Mouse (Mus musculus): Measurements from ENCODE around the gene Plcd3.

Plcd3 gene

DNA sequence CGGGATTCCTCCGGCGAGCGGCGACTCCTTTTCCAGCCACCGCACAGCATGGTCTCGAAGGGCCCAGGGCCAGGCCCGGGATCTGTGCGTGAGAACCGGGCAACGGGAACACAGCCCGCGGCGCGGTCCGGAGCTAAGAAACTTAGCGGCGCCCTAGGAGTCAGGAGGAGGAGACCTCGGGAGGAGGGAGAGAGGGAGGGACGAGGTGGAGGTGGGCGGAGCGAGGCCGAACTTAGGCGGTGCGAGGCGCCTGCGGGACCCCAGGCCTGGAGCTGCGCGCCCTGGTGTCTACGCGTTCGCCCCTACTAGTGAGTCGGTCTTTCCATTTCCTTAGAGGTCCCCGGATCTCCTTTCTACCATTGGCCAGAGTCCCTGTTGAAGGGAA is at the start of gene Plcd3, which contains the start of gene Acbd4:
Gene Plcd3, minus strand, starts transcription at position 178 of the 385 bp plus-strand sequence.
Gene Acbd4, plus strand, starts transcription at position 202 of the 385 bp plus-strand sequence.
- DNase-seq: peak; percentile 91

DNA sequence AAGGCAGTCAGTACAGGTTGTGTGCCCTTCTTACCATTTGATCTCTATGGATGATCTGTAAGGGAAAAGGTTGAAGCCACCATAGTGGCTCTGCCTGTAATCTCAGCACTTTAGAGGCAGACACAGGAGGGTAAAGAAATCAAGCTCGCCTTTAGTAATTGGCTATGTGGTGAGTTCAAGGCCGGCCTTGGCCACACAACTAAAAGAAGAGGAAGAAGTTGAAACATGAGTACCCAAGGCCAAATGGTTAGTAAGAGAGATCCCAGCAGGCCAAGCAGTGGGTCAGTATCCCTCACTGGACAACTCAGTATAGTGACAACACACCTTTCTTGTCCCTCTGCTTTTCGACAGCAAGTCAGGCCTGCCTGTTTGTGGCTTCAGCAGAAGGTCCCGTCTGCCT is 48.3 kb upstream of the Plcd3 start:
- no peak for DNase-seq

DNA sequence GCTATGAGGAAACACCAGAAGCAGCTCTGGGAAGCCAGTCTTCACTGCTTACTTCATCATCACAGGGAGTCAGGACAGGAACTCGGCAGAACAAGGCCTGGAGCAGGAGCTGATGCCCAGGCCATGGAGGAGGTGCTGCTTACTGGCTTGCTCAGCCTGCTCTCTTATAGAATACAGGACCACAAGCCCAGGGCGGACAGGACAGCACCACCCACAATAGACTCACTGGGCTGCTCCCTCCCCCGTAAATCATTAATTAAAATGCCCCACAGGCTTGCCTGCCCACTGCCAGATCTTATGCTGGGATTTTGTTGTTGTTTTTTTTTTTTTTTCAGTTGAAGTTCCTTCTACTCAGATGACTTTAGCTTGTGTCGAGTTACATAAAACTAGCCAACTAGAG is 46.3 kb upstream of the Plcd3 start:
- peak; percentile 85 for DNase-seq

DNA sequence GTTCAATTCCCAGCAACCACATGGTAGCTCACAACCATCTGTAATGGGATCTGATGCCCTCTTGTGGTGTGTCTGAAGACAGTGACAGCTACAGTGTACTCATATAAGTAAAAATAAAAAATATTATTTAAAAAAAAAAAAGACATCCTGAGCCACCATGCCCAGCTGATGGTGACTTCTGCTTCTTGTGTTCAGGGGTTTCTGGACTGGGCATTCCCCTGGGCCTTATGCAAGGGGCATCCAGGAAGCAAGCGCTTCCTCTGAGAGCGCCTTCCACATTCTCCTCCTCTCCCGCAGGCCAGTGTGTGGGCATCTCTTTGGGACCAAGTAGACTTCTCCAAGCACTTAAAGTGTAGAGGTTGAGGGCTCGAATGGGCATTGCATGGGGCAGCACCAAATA is 44.9 kb upstream of the Plcd3 start:
- DNase-seq: no peak

DNA sequence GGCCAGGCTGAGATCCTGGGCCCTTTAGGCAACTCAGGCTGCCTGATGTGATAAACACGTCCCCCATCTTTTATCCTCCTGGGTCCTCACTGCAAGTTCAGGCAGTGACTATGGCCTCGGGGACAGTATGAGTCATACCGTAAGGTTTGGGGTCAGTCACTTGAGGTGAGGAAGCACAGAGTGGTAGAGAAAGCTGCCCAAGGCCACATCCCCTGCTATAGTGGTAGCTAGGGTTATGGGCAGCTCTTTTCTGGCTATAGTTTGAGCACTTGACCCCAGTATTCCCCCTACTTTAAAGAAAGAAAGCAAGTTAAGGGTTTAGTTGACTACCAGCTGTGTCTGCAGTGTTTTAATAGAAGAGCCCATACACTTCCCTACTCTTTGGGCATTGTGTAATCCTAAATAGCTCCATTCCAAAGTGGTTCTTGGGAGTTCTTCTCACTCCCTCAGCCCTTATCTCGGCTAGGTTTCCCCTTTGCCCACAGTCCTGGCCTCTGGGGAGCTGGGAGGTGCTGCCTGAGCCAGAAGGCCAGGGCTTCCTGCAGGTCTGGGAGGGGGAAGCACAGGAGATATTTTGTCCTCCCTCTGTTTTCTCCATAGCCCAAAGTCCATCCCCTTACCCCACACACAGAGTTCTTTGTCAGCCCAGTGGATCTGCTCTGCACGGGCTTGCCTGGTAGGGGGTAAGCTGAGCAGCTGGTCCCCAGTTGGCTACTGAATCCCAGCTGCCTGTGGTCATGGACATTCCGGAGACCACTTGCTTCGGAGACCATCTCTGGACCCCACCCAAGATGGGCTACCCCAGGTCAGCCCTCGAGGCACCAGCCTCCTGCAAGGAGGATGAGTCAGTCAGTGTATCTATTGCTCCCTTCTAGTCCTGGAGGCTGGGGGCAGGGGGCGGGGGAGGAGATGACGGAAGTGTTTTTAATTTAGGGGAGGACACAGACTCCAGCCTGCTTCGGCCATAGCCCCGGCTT is 43.1 kb upstream of the Plcd3 start:
- no peak for DNase-seq

DNA sequence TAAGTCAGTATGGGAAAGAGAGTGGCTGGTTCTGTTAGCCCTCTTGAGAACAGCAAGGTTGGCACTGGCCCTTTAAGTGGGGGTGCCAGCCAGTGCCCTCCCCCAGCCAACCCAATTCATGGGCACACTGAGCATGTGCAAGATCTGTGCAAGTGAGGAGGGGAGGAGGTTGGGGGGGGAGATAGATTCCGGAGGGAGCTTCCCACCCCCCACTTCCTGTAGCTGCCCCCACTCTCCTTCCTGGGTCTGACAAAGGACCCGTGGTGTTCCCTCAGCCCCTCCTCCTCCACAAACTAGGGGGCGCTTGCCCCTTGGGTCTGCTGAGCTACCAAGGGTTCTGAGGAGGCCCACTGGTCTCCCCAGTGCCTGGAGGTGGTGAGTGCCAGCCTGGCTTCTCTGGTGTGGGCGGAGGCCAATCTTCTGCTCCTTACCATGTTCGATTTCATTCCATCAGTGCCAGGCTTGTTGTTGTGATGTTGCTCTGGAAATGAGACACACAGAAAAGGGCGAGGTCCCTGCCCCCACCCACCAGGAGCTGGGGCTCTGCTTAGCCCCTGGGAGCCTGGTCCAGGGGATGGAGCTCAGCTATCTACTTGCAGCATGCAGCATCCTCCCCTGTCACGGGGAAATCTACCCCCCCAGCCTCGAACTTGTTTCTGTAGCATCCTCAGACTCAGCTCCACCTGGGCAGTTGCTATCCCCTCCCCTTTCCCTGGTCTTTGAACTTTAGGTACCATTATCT is 41.2 kb upstream of the Plcd3 start:
- DNase-seq: peak; percentile 86

DNA sequence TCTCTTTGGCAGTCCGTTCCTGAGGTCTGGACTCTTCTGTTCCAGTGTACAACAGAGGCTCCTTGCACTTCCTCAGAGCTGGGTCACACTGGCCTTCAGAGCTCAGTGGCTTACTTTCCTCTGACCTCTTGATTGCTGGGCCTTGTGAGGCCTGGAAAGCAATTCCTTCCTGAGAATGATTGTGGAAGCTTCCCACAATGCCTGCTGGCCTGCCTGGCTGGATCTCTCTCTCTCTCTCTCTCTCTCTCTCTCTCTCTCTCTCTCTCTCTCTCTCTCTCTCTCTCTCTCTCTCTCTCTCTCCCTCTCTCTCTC is 40.4 kb upstream of the Plcd3 start:
- peak; percentile 51 for DNase-seq

DNA sequence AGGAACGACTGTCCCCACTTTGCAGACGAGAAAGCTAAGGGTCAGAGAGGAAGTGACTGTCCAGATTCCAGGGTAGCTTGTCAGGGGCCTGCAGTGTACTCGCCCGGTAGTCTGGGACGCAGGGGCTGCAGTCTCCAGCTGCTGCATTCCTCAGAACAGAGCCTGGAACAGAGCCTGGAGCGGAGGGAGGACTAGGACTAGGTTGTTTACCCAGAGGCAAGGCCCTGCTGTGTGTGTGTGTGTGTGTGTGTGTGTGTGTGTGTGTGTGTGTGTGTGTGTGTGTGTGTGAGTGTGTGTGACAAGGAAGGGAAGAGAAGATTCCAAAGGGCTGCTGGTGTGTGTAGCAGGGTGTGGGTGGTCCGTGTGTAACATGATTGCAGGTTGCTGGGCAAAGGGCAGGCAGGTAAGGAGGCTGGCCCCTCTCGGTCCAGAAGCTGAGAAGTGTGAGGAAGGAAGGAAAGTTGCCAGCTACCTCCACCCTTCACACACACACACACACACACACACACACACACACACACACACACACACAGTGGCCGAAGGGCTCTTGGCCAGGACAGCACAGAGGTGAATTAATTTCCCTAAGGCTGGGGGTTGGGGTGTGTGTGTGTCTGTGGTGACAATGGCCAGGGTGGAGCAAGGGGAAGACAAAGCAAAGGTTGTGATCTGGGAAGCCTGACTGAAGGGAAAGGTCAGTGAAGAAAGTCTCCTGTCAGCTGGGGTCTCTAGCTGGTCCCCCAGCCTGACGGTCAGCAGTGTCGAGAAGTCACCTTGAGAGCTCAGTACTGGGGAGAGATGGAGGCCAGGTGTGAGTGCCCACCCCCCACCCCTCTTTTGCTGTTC is 39.9 kb upstream of the Plcd3 start:
- peak; percentile 74 for DNase-seq

DNA sequence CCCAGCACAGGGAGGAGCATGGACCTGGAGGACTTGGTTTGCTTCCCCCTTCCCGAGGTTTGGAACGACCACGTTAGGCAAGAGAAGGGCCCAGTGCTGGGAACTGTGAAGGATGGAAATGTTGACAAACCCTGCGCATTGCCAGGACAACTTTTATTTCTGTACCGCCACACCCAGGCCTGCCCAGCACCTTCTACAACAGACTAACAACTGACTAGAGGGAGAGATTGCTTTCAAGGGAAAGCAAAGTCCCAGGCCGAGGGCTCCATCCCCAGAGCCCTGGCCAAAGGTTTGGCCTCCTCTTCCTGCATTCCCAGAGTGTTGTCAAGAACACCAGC is 39.3 kb upstream of the Plcd3 start:
- DNase-seq: no peak

DNA sequence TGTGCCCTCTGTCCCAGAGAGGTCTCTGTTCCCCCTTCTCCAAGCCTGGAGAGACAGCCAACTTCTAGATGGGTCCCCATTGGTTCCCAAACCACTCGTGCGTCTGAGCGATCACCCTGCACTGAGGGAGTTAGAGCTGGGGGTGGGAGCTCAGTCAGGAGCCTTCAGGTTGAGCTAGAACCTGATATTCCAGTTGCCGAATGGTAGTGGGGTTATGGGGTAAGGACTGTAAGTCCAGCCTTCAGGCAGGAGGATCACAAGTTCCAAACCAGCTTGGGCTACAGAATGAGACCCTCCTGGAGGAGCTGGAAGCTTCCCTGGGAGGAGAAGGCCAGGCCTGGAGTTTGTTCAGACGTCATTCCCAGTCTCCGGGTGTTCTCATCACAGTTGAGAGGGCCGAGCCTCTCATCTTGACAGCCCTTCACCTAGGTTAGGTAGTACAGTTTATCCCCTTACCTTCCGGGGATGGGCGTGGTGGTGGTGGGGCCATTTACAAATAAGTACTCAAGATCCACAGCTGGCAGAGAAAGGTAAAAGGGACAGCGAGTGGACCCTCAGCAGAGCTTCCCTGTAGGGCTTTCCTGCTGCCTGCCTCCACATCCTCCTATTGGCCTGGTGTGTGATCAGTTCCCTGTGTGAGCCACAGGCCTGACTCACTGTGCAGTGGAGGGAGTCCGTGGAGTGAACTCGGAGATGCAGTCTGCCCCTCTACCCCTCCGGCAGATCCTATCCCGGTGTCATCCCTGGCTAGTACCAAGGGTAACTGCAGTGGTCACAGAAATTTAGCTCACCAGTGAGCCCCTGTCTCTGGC is 38.7 kb upstream of the Plcd3 start:
- DNase-seq: no peak

DNA sequence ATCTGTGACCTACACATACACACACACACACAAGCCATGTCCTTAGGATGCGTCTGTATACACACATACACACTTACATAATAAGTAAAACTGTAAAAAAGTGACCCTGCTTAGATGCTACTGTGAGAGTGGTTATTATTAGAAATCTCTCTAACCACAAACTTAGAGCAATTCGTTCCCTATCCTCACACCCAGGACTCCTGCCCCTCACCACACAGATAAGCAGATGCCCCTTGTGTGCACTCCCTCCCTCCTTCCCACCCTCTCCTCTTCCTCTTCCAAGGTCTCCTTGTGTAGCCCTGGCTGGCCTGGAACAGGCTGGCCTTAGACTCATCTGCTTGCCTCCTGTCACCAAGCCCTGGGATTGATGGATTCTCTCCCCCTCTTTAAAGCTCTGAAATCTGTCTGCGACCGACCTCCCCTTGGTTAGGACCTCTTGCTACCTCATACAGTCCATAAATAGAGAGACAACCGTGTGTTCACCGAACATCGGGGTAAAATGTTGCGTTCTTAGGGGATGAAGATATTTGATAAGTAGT is 34.6 kb upstream of the Plcd3 start:
- no peak for DNase-seq

DNA sequence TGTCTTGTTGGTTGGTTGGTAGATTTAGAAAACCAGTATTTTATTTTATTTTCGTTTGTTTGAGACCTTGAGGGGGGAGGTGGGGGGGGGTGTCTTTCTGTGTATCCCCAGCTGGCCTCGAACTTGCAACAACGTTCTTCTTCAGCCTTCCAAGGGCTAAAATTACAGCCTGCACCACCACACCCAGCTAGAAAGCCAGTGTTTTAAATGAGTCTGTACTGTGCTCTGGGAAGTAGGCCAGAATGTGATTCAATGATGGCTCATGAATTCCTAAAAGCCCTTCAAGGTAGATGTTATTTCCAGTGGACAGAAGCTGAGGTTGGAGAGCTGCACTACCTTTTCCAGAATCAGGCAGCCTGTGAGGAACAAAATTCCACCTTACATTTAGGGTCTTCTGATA is 32.8 kb upstream of the Plcd3 start:
- DNase-seq: no peak

DNA sequence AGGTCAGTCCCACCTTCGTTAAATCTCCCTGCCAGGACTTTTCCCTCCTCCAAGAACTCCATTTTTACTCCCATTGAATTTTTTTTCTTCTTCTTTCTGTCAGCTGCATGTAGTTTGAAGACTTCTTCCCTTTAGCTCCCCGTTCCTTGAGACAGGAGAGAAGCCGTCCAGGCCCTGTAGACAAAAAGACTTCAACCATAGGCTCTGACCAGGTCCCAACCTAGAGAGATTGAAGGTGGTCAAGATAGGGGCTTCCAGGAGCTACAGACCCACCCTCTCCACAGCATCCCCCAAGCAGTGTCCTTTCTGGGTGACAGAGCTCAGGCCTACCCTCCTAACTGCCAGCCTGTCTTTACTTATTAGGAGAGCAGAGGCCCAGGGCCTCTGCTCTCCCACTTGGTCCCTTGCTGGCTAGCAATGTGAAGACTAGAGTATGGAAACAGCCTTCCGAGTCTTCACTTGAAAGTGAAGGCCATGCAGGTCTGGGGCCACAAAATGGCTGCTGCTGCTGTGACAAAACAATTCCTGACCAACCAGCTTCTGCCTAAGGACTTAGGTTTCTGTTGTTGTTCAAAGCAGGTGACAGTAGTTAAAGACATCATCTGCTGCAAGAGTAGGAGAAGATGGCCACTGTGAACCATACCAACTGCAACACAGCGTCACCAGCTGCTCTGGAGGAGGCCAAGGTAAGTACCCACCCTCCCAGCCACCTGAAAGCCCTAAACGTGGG is 32.2 kb upstream of the Plcd3 start:
- no peak for DNase-seq

DNA sequence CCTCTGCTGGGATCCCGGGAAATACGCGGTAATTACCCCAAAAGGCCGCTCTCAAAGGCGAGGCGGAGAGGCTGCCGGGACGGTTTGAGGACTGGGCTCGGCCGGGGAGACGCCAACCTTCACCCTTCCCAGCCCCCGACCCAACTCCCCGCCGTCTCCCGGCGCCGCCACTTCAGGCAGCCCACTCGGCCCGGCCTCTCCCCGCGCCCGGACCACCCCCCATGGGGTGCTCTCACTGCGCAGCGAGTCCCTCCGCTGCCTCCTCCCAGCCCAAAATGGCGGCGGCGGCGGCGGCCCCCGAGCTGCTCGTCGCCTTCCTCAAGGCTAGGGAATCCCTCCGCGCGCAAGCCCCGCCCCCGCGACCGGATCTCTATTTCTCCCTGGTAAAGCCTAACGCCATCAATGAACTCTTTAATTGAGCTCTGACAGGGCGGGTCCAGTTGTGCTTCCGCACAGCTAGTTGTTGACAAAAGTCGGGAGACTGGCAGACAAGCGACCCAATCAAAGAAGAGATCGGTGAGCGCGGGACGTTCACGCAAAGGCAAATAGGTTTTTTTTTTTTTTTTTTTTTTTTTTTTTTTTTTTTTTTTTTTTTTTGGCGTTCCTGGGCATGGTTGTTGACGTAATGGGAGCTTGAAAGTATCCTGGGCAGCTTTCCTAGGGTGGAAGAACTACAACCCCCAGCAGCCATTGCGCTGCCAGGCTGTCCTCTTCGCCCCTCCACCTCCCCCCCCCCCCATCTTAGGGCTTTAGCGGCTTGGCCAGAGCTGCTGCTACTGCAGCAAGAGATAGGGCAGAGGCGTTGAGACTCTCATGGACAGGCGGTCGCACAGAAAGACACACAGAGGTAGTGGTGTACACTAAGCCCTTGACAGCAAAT is 31.4 kb upstream of the Plcd3 start:
- DNase-seq: peak; percentile 100

DNA sequence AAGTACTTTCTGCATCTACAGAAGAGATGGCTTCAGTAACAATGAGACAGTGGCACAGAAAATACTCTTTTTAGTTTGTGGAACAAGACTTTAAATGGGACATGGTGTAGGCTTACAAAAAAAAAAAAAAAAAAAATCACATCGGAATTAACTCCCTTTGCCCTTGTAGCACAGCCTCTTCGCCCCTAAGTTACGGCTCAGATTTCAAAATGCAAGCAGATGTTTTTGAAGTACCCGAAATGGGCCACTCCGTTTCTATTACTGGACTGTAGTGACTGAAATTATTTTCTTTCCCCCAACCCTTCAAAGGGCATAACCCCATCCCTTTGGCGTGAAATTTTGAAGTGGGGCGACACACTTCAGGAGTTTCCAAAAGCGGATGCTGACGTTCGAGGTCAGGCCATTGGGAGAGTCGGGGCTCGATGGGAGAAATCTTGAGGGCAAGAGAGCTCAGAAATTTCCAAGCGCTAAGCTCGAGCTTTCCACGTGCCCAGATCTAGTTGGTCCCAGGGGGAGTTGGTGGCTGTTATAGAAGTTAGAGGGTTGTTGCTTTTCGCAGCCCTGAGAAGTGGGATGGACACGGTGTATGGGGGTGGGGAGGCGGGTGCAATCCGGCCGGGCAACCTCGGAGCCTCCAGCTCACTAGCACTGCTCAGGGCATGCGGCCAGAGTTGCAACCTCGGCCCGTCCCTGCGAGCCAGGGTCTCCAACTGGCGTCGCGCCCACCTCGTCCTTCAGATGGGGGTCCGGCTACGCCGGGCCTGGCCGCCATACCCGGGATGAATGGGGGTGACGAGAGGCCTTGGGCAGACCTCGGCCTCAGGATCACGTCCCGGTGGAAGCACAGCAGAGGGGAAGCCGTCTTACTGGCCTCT is 30.5 kb upstream of the Plcd3 start, which contains the start of gene Hexim2:
Gene Hexim2, plus strand, starts transcription at position 729 of the 875 bp plus-strand sequence.
- DNase-seq: peak; percentile 62

DNA sequence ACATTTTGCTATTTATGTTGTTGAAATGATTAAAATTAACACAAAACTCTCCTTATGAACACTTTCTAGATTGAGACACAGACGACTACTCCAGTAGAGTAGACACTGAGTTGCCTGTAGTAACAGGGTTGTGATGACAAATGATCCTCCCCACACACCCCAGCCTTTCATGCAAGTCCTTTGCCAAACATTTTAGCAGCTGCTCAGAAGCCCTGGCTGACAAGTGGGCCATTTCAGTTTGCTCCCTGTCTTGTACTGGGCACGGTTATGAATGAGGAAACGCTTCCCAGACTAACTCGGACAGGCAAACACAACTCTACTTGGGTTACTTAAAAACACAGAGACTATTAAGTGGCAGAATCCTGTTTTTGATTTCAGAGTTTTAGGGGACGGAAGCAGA is 18.9 kb upstream of the Plcd3 start:
- DNase-seq: no peak

DNA sequence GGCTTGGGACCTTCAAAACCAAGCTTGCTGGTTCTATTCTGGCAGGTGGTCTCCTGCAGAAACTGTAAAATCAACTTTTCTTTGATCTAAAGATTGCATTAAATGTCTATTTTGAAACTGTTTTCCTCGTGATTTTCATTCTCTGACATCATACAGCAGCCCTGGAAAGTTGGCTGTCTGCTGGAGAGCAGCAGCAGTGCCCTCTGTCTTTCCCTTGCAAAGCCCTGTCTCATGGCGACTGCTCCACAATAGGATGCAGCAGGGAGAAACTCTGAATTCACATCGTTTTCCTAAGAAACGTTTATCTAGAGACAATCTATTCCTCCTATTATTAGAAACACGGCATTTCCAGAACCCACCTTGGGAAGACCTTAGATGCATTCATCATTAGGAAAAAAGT is 18.2 kb upstream of the Plcd3 start:
- DNase-seq: no peak

DNA sequence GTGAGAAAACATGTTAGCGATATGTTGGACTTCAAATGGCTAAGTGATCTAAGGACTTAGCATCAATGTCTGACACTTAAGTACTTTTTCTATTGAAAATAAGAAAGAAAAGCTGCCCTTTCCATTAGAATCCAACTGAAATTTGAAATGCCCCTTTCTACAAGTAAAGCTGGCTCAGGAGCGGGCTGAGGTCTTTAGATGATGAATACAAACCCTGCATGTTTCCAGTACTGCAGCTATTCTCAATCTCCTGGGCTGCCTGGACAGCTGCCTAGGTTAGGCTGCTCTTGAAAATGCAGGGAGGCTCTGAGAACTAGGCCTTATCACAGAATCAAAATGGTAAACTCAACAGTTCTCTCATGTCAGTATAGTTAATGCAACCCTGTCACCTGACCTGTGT is 17.4 kb upstream of the Plcd3 start:
- no peak for DNase-seq

DNA sequence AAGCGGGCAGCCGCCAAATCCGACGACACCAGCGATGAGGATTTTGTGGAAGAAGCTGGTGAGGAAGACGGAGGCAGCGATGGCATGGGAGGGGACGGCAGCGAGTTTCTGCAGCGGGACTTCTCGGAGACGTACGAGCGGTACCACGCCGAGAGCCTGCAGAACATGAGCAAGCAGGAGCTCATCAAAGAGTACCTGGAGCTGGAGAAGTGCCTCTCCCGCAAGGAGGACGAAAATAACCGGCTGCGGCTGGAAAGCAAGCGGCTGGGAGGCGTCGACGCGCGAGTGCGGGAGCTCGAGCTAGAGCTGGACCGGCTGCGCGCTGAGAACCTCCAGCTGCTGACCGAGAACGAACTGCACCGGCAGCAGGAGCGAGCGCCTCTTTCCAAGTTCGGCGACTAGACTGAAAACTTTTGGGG is 16.1 kb upstream of the Plcd3 start:
- no peak for DNase-seq

All from kidney, adult 9 months (tissue).